Mouse (Mus musculus) embryonic facial prominence, embryonic 12.5 days (tissue): ENCODE results near the gene Catsperd. TPM values are rescaled to one million over a fixed set of nuclear protein-coding genes. Genes with fewer than 3 reads are reported as not detected.
"Not testable (repeated sequence)": the region's sequence is repeated elsewhere in the genome, so short reads cannot be mapped to it uniquely, and the experiment has no call there.

ENCODE experiments used
- ATAC-seq: fragments of 200-750 bp; cut with Nextera tagmentation; 2 replicates; pipeline ENCODE4 v1.8.0; 2017; ENCODE audit not compliant: insufficient number of reproducible peaks, insufficient read depth, low FRiP score, low TSS enrichment
- H3K27ac ChIP-seq: fragments of 300-500 bp; sonication (generic); 2 replicates; pipeline ENCODE4 v1.5.1; 2016; ENCODE audit warnings: mild to moderate bottlenecking
- H3K27me3 ChIP-seq: fragments of 300-500 bp; sonication (generic); 2 replicates; pipeline ENCODE4 v1.6.1; 2016; ENCODE audit warnings: mild to moderate bottlenecking, moderate library complexity
- H3K36me3 ChIP-seq: fragments of 300-500 bp; sonication (generic); 2 replicates; pipeline ENCODE4 v1.6.1; 2016; ENCODE audit warnings: mild to moderate bottlenecking
- H3K4me1 ChIP-seq: fragments of 300-500 bp; sonication (generic); 2 replicates; pipeline ENCODE4 v1.6.1; 2016
- H3K4me2 ChIP-seq: fragments of 300-500 bp; sonication (generic); replicated peaks from 2 replicates; pipeline ENCODE4 v1.6.1; 2016; ENCODE audit warnings: mild to moderate bottlenecking, moderate library complexity
- H3K4me3 ChIP-seq: fragments of 300-500 bp; sonication (generic); 2 replicates; pipeline ENCODE4 v1.5.1; 2016; ENCODE audit warnings: mild to moderate bottlenecking
- H3K9ac ChIP-seq: fragments of 300-500 bp; sonication (generic); 2 replicates; pipeline ENCODE4 v1.6.1; 2016; ENCODE audit warnings: mild to moderate bottlenecking, moderate library complexity
- H3K9me3 ChIP-seq: fragments of 300-500 bp; sonication (generic); 2 replicates; pipeline ENCODE4 v1.6.1; 2016; ENCODE audit warnings: mild to moderate bottlenecking, moderate library complexity
- WGBS: fragments of 180-500 bp; shearing (Covaris S2); methylation state at CpG from one replicate; pipeline ENCODE4 v1.1.7; 2016; 5-methylcytosine and 5-hydroxymethylcytosine counted together
- polyA plus RNA-seq: library from polyadenylated mRNA; unstranded; fragments of >200 nt; fragmentation: Nextera tagmentation; extraction: Ambion mirVana; gene quantifications from 2 replicates; pipeline ENCODE4 v1.2.1, GENCODE M21; 2016

The Catsperd gene
- polyA plus RNA-seq, 1 experiment from 2014 or later = 0.88 TPM

DNA sequence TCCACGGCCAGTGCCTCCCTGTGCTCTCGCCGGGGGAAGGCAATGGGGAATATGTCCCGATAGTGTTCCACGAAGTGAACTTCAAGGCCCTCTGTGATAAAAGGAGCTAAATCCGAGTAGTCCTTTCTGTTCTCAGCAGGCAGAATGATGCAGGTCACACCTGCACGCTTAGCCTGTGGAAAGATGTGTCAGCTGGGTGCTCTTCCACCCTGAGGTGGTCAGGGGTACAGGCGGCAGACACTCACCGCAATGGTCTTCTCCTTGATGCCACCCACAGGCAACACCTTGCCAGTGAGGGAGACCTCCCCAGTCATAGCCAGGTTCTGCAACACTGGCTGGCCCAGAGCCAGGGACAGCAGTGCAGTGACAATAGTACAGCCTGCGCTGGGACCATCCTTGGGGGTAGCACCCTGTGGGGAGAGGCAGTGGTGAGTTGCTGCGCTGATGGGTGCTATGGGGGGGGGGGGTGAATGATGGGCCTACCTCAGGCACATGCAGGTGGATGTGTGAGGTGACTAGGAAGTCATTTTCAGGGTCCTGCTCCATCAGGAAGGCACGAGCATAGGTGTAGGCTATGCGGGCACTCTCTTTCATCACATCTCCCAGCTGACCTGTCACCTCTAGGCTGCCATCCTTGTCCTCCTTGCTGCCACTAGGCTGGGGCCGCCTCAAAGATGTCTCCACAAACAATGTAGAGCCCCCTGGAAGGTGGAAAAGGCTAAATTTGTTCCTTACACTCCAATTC lies 13.4 kb upstream of the Catsperd start:
- Histone ChIP-seq H3K4me3 (peak overlapping the region; percentile 68), H3K4me2 (peak overlapping the region; percentile 96), H3K9ac (peak overlapping the region; percentile 83), H3K9me3 (no peaks in the 10 kb centered on the region), H3K36me3 (peaks cover 54% of the 10 kb centered on the region), H3K4me1 (peaks cover 23% of the 10 kb centered on the region), H3K27me3 (no peaks in the 10 kb centered on the region), H3K27ac (no peak overlapping the region)
- WGBS = 33% methylated on average over 14 of the region's 14 CpGs
- ATAC-seq = no peak

DNA sequence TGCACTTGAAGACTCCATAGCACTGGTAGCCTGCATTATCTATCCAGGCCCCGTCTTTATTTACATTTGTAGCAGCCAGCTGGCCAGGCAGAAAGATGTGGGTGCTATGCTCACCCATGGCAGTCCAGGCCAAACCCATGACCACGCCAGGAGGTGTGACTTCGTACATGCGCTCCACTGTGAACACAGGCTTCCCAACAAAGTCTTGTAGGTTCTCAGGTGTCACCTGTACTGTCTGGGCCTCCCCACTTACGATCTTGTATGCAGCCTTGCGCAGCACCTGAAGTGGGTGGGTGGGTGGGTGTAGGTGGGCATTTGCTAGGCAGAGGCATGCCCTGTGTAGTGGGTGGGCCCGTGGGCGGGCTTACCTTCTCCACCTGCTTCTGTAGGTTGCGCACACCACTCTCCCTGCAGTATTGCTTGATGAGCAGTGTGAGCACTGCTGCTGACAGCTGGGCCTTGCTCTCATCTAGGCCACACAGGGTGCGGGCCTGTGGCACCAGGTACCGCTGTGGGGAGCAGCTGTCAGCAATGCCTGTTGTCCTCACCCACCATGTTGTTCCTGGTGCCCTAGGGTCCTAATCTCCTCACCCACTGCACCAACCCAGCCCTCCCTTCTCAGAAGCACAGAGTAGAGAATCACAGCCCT lies 12.7 kb upstream of the Catsperd start:
- H3K9ac ChIP-seq = peak overlapping the region; percentile 83
- ATAC-seq = no peak
- peak overlapping the region; percentile 96 for H3K4me2 ChIP-seq
- WGBS = 87% methylated on average over 11 of the region's 11 CpGs
- H3K27ac ChIP-seq = no peak overlapping the region
- H3K4me3 ChIP-seq = peak overlapping the region; percentile 68
- H3K36me3 ChIP-seq = peaks cover 61% of the 10 kb centered on the region
- H3K9me3 ChIP-seq = no peaks in the 10 kb centered on the region
- H3K4me1 ChIP-seq = peaks cover 22% of the 10 kb centered on the region
- H3K27me3 ChIP-seq = no peaks in the 10 kb centered on the region

DNA sequence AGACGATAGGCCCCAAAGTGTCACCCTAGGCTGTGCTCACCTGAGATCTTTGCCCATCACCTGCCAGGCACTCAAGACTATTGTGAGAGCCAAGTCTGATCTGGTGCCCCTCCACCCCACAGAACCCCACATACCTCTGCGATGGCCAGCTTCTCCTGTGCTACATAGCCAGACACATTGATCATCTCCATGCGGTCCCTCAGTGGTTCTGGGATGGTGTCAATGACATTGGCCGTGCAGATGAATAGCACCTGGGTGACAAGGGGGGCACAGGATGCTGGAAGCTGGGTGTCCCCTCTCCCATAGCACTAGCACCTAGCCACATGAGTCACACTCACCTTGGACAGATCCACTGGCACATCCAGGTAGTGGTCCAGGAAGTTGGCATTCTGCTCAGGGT lies 12.2 kb upstream of the Catsperd start:
- no peaks in the 10 kb centered on the region for H3K27me3 ChIP-seq
- no peaks in the 10 kb centered on the region for H3K9me3 ChIP-seq
- no peak overlapping the region for H3K27ac ChIP-seq
- H3K36me3 ChIP-seq = peaks cover 66% of the 10 kb centered on the region
- no peak overlapping the region for H3K9ac ChIP-seq
- peaks cover 18% of the 10 kb centered on the region for H3K4me1 ChIP-seq
- ATAC-seq = no peak
- no peak overlapping the region for H3K4me3 ChIP-seq
- no peak overlapping the region for H3K4me2 ChIP-seq
- 93% methylated on average over 4 of the region's 4 CpGs for WGBS

DNA sequence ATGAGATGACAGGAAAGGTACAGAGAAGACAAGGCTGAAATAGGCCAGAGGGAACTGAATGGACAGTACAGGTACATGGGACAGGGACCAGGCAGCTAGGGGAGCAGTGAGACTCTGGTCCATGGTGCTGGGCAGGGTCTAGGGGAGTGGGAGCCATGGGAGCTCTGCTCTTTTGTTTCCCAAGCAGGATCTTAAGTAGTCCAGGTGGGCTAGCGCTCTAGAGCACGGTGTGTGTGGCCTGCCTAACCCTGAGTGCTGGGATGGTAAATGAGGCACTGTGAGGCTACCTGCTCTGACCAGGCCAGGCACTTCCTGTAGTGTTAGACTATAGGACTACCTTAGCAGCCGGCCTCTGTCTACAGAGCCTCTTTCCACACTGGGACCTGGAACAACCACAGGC lies 11.2 kb upstream of the Catsperd start:
- no peak overlapping the region for H3K4me3 ChIP-seq
- peaks cover 74% of the 10 kb centered on the region for H3K36me3 ChIP-seq
- ATAC-seq = no peak
- no peaks in the 10 kb centered on the region for H3K27me3 ChIP-seq
- peaks cover 18% of the 10 kb centered on the region for H3K4me1 ChIP-seq
- H3K9me3 ChIP-seq = no peaks in the 10 kb centered on the region
- no peak overlapping the region for H3K27ac ChIP-seq
- H3K9ac ChIP-seq = no peak overlapping the region
- H3K4me2 ChIP-seq = no peak overlapping the region
- 77% methylated on average over 3 of the region's 3 CpGs for whole genome bisulfite sequencing

DNA sequence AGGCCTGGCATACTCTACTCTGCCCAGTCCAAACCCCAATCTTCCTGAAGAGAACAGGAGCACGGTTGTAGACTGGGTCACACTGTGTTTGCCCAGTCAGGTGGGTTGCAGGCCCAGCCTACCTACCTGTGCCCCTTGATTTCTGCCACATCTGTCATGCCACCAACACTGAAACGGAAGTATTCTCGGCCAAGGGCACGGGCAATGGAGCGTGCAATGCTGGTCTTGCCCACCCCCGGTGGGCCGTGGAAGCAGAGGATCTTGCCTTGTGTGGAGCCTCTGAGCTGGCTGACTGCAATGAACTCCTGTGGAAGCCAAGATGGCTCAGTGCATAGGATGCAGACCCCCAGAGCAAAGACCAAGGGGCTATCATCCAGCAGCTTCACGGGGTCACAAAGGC lies 10.3 kb upstream of the Catsperd start:
- peaks cover 83% of the 10 kb centered on the region for H3K36me3 ChIP-seq
- H3K4me3 ChIP-seq = no peak overlapping the region
- ATAC-seq = no peak
- H3K27me3 ChIP-seq = no peaks in the 10 kb centered on the region
- WGBS = 92% methylated on average over 8 of the region's 8 CpGs
- 0 out of 2 replicates have a peak overlapping the region, but pooled peaks have one; percentile 7 for H3K9ac ChIP-seq
- no peak overlapping the region for H3K27ac ChIP-seq
- no peak overlapping the region for H3K4me2 ChIP-seq
- no peaks in the 10 kb centered on the region for H3K9me3 ChIP-seq
- peaks cover 15% of the 10 kb centered on the region for H3K4me1 ChIP-seq

DNA sequence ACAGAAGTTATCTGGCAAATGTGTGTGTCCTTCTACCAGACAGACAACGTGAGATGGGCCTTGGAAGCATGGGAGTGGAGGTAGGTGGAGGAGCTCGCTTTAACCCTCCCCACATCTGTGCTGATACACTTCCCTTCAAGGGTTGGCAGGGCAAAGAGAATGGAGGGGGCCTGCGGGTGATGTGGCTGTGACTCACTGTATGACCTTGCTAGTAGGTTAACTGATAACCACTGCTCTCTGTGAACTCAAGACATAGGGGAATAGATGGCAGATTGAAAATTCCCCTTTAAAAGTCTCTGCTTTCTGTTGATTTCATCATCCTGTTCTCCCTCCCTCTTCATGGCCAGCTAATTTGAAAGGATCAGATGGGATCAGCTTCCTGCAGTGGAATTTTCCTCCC lies 2.4 kb upstream of the Catsperd start:
- no peaks in the 10 kb centered on the region for H3K9me3 ChIP-seq
- no peaks in the 10 kb centered on the region for H3K27me3 ChIP-seq
- H3K36me3 ChIP-seq = peaks cover 29% of the 10 kb centered on the region
- peaks cover 17% of the 10 kb centered on the region for H3K4me1 ChIP-seq
- ATAC-seq = no peak
- H3K27ac ChIP-seq = no peak overlapping the region
- no peak overlapping the region for H3K9ac ChIP-seq
- H3K4me2 ChIP-seq = peak overlapping the region; percentile 94; the same call in 1 of the 2 replicates
- 70% methylated on average over 3 of the region's 3 CpGs for WGBS
- H3K4me3 ChIP-seq = peak overlapping the region; percentile 96; the same call in 1 of the 2 replicates

DNA sequence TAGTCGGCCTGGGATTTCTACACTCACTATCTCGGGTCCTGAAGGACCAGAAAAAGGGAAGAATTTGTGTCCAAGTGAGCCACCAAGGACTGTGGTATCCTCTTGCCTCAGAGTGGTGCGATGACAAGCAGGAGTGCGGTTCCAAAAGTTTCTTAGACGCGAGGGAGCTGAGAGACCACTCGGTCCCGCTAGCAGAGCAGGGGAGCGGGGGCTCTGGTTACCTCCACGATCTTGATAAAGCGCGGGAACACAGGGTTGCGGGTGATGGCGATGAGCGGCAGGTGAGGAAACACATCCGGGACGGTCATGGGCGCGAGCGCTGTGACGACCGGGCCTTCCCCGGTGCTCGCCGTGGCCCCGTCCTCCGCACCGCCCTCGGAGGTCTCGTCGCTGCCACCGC lies 1.7 kb upstream of the Catsperd start:
- Histone ChIP-seq H3K4me3 (peak overlapping the region; percentile 96), H3K27me3 (no peaks in the 10 kb centered on the region), H3K9me3 (no peaks in the 10 kb centered on the region), H3K36me3 (peaks cover 22% of the 10 kb centered on the region), H3K4me1 (peaks cover 17% of the 10 kb centered on the region), H3K4me2 (peak overlapping the region; percentile 94), H3K9ac (peak overlapping the region; percentile 92), H3K27ac (peak overlapping the region; percentile 70; the same call in 1 of the 2 replicates)
- ATAC-seq = no peak
- WGBS = under 1% methylated on average over 24 of the region's 32 CpGs

DNA sequence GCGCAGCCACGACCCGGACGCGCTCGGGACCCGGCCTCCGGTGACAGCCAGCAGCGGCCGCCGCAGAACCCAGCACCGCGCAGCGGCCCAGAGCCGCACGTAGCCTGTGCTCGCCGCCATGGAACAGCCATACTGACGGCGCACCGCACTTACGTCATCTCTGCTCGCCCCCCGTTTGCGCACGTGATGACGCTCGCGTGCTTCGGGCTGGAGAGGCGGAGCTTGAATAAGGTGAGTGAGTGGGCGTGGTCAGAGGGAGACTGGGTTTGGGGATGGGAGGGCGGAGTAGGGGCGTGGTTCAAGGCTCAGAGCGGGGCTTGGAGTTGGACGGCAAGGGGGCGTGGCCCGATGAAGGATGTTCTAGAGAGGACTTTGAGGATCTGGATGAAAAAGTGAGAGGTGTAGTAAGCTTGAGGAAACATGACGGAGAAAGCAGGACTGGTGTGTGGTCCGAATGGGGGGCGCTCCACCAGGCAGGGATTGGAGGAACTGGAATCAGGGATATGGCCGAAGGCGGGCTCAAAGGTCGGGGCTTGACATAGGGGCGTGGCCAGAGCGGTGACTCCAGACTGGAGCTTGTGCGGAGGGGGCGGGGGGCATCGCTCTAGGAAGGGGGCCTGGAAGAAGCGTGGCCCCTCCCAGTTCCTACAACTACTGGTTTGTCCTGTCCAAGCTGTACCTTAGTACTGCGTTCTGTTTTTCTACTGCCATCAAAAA lies 1.0 kb upstream of the Catsperd start, which contains the start of gene Lonp1:
Lonp1 (minus strand) TSS at position 134 of the 717 bp plus-strand sequence.
- Histone ChIP-seq H3K4me1 (peaks cover 17% of the 10 kb centered on the region), H3K9ac (peak within 1 kb of the TSS; percentile 92), H3K36me3 (peaks cover 16% of the 10 kb centered on the region), H3K9me3 (no peaks in the 10 kb centered on the region), H3K4me3 (peak within 1 kb of the TSS; percentile 96), H3K4me2 (peak within 1 kb of the TSS; percentile 94), H3K27me3 (no peaks in the 10 kb centered on the region), H3K27ac (peak within 1 kb of the TSS; percentile 80)
- under 1% methylated on average over 51 of the region's 51 CpGs for WGBS
- ATAC-seq = peak; percentile 87

DNA sequence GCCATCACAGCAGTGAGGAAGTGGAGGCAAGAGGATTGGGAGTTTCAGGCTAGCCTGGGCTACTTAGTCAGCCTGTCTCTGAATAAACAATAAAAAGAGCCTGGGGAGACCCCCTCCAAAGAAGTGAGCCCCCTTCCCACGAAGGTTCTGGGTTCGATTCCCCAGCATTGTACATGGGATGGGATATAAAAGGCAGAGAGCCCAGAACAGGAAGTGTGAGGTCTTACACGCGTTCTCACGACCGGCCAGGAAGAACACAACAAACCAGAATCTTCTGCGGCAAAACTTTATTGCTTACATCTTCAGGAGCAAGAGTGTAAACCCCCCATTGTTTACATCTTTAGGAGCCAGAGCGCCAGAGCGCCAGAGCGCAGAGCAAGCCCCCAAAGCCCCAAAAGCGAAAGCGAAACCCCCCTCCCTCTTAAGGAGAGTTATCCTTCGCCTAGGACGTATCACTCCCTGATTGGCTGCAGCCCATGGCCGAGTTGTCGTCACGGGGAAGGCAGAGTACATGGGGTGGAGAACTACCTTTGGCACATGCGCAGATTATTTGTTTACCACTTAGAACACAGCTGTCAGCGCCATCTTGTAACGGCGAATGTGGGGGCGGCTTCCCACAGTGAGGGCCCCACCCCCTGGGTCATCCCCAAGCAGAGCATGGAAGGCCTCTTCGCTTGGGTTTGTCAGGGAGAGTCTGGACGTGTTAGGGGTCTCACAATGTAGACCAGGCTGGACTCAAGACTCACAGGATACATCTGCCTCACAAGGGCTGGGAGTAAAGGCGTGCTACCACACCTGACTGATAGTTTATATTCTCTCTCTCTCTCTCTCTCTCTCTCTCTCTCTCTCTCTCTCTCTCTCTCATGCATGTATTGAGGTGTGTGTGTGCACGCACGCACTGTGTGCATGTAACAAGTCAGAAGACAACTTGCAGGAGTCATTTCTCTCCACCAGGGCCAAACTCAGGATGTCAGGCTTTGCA lies 2.1 kb downstream of the Catsperd start:
- not testable (repeated sequence) for H3K9ac ChIP-seq, ATAC-seq, H3K4me3 ChIP-seq, H3K4me2 ChIP-seq, H3K27ac ChIP-seq, H3K27me3 ChIP-seq, H3K9me3 ChIP-seq, H3K36me3 ChIP-seq
- peaks cover 17% of the 10 kb centered on the region for H3K4me1 ChIP-seq
- WGBS = 82% methylated on average over 27 of the region's 27 CpGs

DNA sequence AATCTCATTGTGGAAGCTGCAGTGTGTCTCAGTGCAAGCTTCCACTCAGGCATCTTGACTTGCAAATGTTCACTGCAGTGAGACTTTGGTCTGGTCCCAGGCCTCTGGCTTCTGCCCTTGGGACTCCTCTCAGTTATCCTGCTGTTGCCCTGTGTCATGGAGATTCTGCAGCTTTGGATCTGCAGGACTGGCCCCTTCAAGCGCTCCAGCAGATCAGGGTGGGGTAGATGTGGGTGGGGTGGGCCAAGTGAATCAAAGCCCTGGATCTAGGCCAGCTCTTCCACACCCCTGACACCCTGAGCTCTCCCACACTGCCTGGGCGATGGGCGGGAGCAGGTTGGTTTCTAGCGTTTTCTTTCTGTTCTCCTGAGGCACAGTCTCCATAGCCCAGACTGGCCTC lies 3.9 kb downstream of the Catsperd start:
- Histone ChIP-seq H3K36me3 (no peaks in the 10 kb centered on the region), H3K27ac (no peak overlapping the region), H3K4me1 (0 out of 2 replicates have a peak, but pooled peaks cover 6% of the 10 kb centered on the region), H3K4me3 (no peak overlapping the region), H3K9me3 (no peaks in the 10 kb centered on the region), H3K9ac (no peak overlapping the region), H3K4me2 (no peak overlapping the region), H3K27me3 (no peaks in the 10 kb centered on the region)
- ATAC-seq = no peak
- 63% methylated on average over 4 of the region's 4 CpGs for WGBS

DNA sequence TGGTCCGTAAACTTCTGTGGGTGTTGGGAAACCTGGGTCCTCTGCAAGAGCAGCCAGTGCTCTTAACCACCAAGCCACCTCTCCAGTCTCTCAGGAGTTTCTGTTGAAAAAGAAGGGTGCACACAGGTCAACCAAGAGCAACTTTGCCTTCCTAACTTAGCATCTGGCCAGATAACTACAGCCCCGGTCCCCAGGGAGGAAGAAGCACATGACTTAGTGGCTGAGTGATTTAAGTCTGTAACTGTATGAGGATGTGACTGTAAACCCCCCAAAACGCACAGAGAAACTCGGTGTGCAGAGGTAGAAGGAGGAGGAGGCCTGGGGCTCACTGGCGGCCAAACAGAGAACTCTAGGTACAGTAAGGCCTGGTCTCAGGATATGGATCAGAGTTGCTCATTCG lies 6.1 kb downstream of the Catsperd start:
- H3K9me3 ChIP-seq = no peaks in the 10 kb centered on the region
- no peak overlapping the region for H3K4me3 ChIP-seq
- ATAC-seq = no peak
- no peaks in the 10 kb centered on the region for H3K36me3 ChIP-seq
- H3K27ac ChIP-seq = no peak overlapping the region
- no peak overlapping the region for H3K9ac ChIP-seq
- WGBS = 85% methylated on average over 6 of the region's 6 CpGs
- H3K4me1 ChIP-seq = no peaks in the 10 kb centered on the region
- H3K27me3 ChIP-seq = no peaks in the 10 kb centered on the region
- H3K4me2 ChIP-seq = no peak overlapping the region
